Mouse (Mus musculus) stomach, postnatal 0 days (tissue): ENCODE results near the gene C2cd3.

Experiments
- CTCF ChIP-seq: IDR thresholded peaks from 2 replicates; pipeline ENCODE4 v1.5.1; 2016; ENCODE audit warnings: antibody characterized with exemption, low read depth, mild to moderate bottlenecking, moderate library complexity
- EP300 ChIP-seq: optimal IDR thresholded peaks from 2 replicates; pipeline ENCODE3; 2016; ENCODE audit warnings: antibody characterized with exemption

- TF ChIP-seq CTCF: no peak
- TF ChIP-seq EP300: no peak
Observed at GRCm38 (mm10) chr7:100446271-100446670, 74.2 kb downstream of the C2cd3 start.
